Mouse (Mus musculus) thymus, postnatal 14 days (tissue): ENCODE data around the gene Ndufa11.

Experiments
- DNase-seq: peaks from one replicate; pipeline ENCODE4 v3.0.0; 2021

Gene Ndufa11

GRCm38 (mm10) chr17:56761077-56761476, 43.5 kb downstream of the Ndufa11 start:
- no peak for DNase-seq

GRCm38 (mm10) chr17:56761991-56762410, 44.4 kb downstream of the Ndufa11 start:
- DNase-seq: peak; percentile 97

DNA sequence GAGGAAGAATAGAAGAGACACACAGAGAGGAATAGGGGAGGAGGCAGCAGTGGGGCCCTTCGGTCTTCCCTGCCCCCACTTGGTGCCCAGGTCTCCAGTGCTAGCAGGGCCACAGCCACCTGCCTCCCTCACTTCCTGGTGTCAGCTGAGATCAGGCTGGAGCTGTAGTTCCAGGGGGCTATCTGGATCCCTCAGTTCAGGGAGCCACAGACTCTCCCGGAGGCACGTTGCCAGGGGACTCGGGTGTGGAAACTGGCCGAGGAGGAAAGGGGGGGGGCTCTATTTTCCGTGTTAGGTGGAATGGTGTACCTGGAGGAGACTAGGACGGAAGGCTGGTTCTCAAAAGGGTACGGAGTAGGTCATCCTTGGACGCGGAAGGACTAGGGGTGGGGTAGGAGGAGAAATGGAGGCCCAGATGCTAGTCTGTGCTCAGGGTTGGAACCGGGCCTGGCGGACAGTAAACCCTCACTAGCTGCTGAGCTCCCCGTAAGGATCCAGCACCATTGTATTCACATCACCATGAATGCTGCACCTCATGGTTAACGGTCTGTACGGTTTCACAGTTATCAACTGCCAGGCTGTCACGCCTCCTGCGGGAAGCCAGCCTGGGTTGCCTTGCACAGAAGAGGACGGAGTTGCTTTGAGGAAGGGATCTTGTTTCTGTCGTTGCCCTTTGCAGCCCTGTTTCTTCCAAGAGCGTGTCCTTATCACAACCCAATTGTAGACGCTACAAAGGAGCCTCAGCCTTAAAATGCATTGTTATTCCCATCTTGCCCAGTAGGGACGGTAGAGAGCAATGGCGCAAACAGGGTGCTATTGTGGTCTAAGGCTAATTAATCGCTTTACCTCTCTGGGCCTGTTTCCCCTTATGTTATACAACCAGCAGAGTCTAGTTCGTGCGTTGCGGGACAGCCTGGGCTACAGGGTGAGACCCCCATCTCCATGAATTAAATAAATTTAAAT, 45.5 kb downstream of the Ndufa11 start:
- DNase-seq: peak; percentile 69

- DNase-seq: no peak
These were observed 46.2 kb downstream of the Ndufa11 start for GRCm38 (mm10) chr17:56763741-56764250.

DNA sequence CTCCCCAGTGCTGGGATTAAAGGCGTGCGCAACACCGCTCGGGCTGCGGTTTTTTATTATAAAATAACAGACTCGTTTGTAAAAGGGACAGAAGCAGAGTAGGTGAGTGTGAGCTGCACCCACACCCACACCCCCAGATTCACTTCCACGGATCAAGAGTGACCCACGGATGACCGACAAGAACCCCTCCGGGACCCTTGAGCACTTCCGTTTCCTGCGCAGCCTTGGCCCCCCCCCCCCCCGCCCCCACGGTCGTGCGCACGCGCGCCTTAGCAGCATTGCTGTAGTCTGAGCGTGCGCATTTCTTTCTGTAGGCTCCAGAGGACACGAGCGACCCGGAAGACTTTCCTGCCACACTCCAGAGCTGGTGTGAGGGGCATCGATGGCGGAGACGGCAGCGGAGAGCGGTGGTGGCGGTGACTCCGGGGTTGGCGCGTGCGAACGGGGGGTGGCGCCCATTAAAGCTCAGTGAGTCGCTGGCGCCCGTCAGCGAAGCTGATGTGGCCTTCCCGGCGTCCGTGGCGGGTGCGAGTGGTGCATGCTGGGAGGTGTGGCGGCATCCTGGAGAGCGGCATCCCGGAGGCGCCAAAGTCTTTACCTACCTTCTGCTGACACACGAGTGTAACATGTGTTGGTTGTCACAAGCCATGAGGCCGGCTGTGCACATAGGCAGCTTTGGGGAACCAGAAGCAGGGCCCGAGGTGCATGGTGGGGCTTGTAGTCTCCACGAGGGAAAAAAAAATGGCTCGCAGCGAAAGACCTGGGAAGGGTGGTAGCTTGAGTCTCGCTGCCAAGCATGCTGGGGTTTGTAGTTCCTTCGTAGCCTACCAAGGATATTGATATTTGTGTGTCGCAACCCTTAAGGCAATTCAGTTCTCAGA, 47.1 kb downstream of the Ndufa11 start, which contains the start of gene Dus3l:
Dus3l (plus strand) TSS at position 284 of the 881 bp plus-strand sequence.
- DNase-seq: peak; percentile 90

- no peak for DNase-seq
These were observed 47.9 kb downstream of the Ndufa11 start for GRCm38 (mm10) chr17:56765431-56765830.

GRCm38 (mm10) chr17:56766631-56767405, 49.3 kb downstream of the Ndufa11 start:
- DNase-seq: no peak

DNA sequence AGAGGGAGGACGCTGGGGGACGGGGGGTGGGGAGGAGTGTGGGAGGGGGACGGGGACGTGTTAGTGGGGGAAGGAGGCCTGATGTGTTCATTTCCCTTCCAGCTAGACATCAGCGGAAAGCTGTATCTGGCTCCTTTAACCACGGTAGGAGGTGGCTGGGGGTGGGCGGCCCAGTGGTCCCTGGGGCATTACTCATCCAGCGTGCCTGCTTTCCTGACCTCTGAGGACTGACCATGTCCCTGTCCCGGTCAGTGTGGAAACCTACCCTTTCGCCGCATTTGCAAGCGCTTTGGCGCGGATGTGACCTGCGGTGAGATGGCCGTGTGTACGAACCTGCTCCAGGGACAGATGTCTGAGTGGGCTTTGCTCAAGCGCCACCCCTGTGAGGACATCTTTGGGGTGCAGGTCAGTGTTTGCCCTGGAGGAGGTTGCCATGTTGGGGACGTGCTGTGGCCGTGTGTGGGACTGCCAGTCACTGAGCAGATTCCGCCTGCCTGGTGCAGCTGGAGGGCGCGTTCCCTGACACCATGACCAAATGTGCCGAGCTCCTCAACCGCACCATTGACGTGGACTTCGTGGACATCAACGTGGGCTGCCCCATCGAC, 50.1 kb downstream of the Ndufa11 start:
- no peak for DNase-seq

GRCm38 (mm10) chr17:56768941-56769340, 51.4 kb downstream of the Ndufa11 start:
- no peak for DNase-seq

DNA sequence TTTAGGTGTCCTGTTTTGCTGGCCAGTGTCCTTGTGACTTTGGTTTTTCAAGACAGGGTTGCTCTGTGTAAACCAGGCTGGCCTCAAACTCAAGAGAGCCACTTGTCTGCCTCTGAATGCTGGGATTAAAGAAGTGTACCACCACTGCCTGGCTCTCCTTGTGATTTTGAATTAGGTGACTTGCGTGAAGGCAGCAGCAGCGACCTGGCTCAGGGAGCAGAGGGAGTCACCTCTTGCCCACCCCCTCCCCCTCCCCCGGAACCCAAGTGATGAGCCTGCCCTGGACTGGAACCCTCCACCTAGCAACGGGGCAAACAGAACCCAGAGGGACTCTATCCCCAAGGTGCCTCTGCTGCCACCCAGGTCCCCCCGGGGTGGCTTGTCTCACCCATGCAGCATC, 52.4 kb downstream of the Ndufa11 start, which contains the start of gene Prr22:
Prr22 (plus strand) TSS at position 301 of the 400 bp plus-strand sequence.
- no peak for DNase-seq
